In genomic region chr8:75917603-75918344, GRCm38 (mm10) we compare ENCODE assay signal across 16 mouse cellular contexts.
A peak's percentile ranks its signal among the peaks of the same experiment; 100 is the strongest.
DNase-seq lines count a peak whose midpoint lies in the region; TF ChIP-seq lines count a peak whose summit lies in the region.
"Had no signal": no experiment of that assay in that cellular context is flagged by ENCODE, and none has a peak within 500 bp of the region (broad histone marks: within the 10 kb centered on the region; RNA-seq: fewer than 3 reads in every experiment).

No protein-coding gene starts in this region.

- no peaks in the 10 kb centered on the region for H3K27me3 ChIP-seq in embryonic facial prominence, embryonic 10.5 days (replicated peaks; ENCODE audit: low read depth, poor library complexity, severe bottlenecking)
- H3K27me3 ChIP-seq: embryonic facial prominence, embryonic 12.5 days; neural tube, embryonic 13.5 days had no signal

- H3K9me3 ChIP-seq in embryonic facial prominence, embryonic 10.5 days: no peaks in the 10 kb centered on the region
- H3K9me3 ChIP-seq: embryonic facial prominence, embryonic 12.5 days; neural tube, embryonic 13.5 days had no signal

- H3K36me3 ChIP-seq in embryonic facial prominence, embryonic 10.5 days (replicated peaks): no peaks in the 10 kb centered on the region
- H3K36me3 ChIP-seq: embryonic facial prominence, embryonic 12.5 days; neural tube, embryonic 13.5 days had no signal

- 0 out of 2 replicates have a peak overlapping the region, but pooled peaks have one; percentile 10 for H3K27ac ChIP-seq in layer of hippocampus, adult 2 months
- no peak overlapping the region for H3K27ac ChIP-seq in embryonic facial prominence, embryonic 10.5 days (replicated peaks)
- H3K27ac ChIP-seq: embryonic facial prominence, embryonic 12.5 days; liver, embryonic 14.5 days; neural tube, embryonic 13.5 days had no signal

- DNase-seq in layer of hippocampus, adult 2 months (ENCODE audit: low spot score in 2 of 2): no peak
- no peak for DNase-seq in layer of hippocampus, adult 8-10 months (ENCODE audit: low spot score in 2 of 2)
- peak; percentile 8 for DNase-seq in embryonic facial prominence, embryonic 10.5 days (ENCODE audit: low spot score)
- DNase-seq in mesoderm, embryonic 11.5 days (ENCODE audit: low read depth, low spot score): peak; percentile 17
- DNase-seq in retina, embryonic 14.5 days (ENCODE audit: low spot score): peak; percentile 30
- DNase-seq in kidney, adult 18-20 months: no peak
- no peak for DNase-seq in lung, adult 2 months
- no peak for DNase-seq in kidney, postnatal 10 days
- DNase-seq: adrenal gland, adult 8-10 months; cerebellum, adult 2 months; heart, adult 11 months; lung, postnatal 10 days; thymus, adult 2 months had no signal

- no peak for TF ChIP-seq POLR2A in lung, adult 2 months (IDR thresholded peaks at IDR 0.05; ENCODE audit: borderline replicate concordance, extremely low read depth, low read depth, low read length)

- no peak overlapping the region; the same call in 1 of the 2 replicates for H3K4me3 ChIP-seq in layer of hippocampus, adult 2 months
- H3K4me3 ChIP-seq in embryonic facial prominence, embryonic 10.5 days: no peak overlapping the region
- no peak overlapping the region for H3K4me3 ChIP-seq in lung, adult 2 months (replicated peaks; ENCODE audit: extremely low read depth, low read depth, low read length)
- H3K4me3 ChIP-seq: embryonic facial prominence, embryonic 12.5 days; neural tube, embryonic 13.5 days had no signal

- no peak for TF ChIP-seq CTCF in layer of hippocampus, adult 2 months (conservative IDR thresholded peaks at IDR 0.05)
- TF ChIP-seq CTCF in lung, adult 2 months (IDR thresholded peaks at IDR 0.05; ENCODE audit: insufficient read depth, low read length): no peak

- WGBS in embryonic facial prominence, embryonic 10.5 days: 63% methylated on average over 15 of the region's 15 CpGs
- 74% methylated on average over 15 of the region's 15 CpGs for WGBS in lung, adult 2 months

- H3K4me1 ChIP-seq in embryonic facial prominence, embryonic 10.5 days: no peaks in the 10 kb centered on the region
- H3K4me1 ChIP-seq in lung, adult 2 months (ENCODE audit: control insufficient read depth, insufficient read depth, low read length): no peaks in the 10 kb centered on the region
- H3K4me1 ChIP-seq: embryonic facial prominence, embryonic 12.5 days; neural tube, embryonic 13.5 days had no signal

Comparison
In these comparisons a context has a peak if more than half of its experiments do, and no peak if none do; other contexts are left out.
1. DNase-seq: peak in embryonic facial prominence, embryonic 10.5 days (single experiment), mesoderm, embryonic 11.5 days (single experiment) and retina, embryonic 14.5 days (single experiment); none in layer of hippocampus, adult 2 months (0 of 2), layer of hippocampus, adult 8-10 months (0 of 2), kidney, adult 18-20 months (single experiment), lung, adult 2 months (single experiment) and kidney, postnatal 10 days (single experiment).